In genomic region chr4:50235476-50235875, GRCm38 (mm10) we compare ENCODE assay signal across 22 mouse cellular contexts.
A peak's percentile ranks its signal among the peaks of the same experiment; 100 is the strongest.
DNase-seq lines count a peak whose midpoint lies in the region; ATAC-seq and TF ChIP-seq lines count a peak whose summit lies in the region.
"Had no signal": no experiment of that assay in that cellular context is flagged by ENCODE, and none has a peak within 500 bp of the region (broad histone marks: within the 10 kb centered on the region; RNA-seq: fewer than 3 reads in every experiment).

No protein-coding gene starts in this region.

- ATAC-seq in hindbrain, postnatal 0 days: no peak
- ATAC-seq in hindbrain, embryonic 11.5 days (ENCODE audit: low FRiP score): no peak
- ATAC-seq in midbrain, postnatal 0 days (ENCODE audit: low FRiP score): no peak
- ATAC-seq in midbrain, embryonic 13.5 days: no peak
- ATAC-seq in inflammation-experienced regulatory T-cells, adult 6 months: no peak
- ATAC-seq: CD4-positive, CD25-positive, alpha-beta regulatory T cell, adult 4 months had no signal

- no peaks in the 10 kb centered on the region for H3K4me1 ChIP-seq in hindbrain, postnatal 0 days (ENCODE audit: insufficient read depth, low read length)
- no peaks in the 10 kb centered on the region for H3K4me1 ChIP-seq in hindbrain, embryonic 11.5 days (replicated peaks; ENCODE audit: control insufficient read depth, insufficient read depth, low read length)
- H3K4me1 ChIP-seq in midbrain, postnatal 0 days (ENCODE audit: insufficient read depth, low read length): no peaks in the 10 kb centered on the region
- no peaks in the 10 kb centered on the region for H3K4me1 ChIP-seq in midbrain, embryonic 13.5 days (replicated peaks)
- H3K4me1 ChIP-seq: embryonic facial prominence, embryonic 15.5 days; heart, embryonic 12.5 days; hindbrain, embryonic 10.5 days; hindbrain, embryonic 15.5 days had no signal

- no peak for TF ChIP-seq CTCF in hindbrain, postnatal 0 days (IDR thresholded peaks at IDR 0.05; ENCODE audit: low read depth)
- TF ChIP-seq CTCF in midbrain, postnatal 0 days (IDR thresholded peaks at IDR 0.05): no peak

- H3K4me2 ChIP-seq in hindbrain, postnatal 0 days (ENCODE audit: low read depth, low read length): no peak overlapping the region
- no peak overlapping the region for H3K4me2 ChIP-seq in hindbrain, embryonic 11.5 days (replicated peaks; ENCODE audit: low read depth, low read length)
- no peak overlapping the region for H3K4me2 ChIP-seq in midbrain, postnatal 0 days (ENCODE audit: low read depth, low read length, poor library complexity, severe bottlenecking)
- no peak overlapping the region for H3K4me2 ChIP-seq in midbrain, embryonic 13.5 days (replicated peaks)
- H3K4me2 ChIP-seq: embryonic facial prominence, embryonic 15.5 days; heart, embryonic 12.5 days; hindbrain, embryonic 15.5 days had no signal

- H3K27me3 ChIP-seq in hindbrain, postnatal 0 days (ENCODE audit: insufficient read depth, low read length): no peaks in the 10 kb centered on the region
- no peaks in the 10 kb centered on the region for H3K27me3 ChIP-seq in hindbrain, embryonic 11.5 days (ENCODE audit: control insufficient read depth, insufficient read depth, low read length)
- no peaks in the 10 kb centered on the region for H3K27me3 ChIP-seq in midbrain, postnatal 0 days (ENCODE audit: insufficient read depth, low read length)
- H3K27me3 ChIP-seq in midbrain, embryonic 13.5 days: no peaks in the 10 kb centered on the region
- H3K27me3 ChIP-seq: embryonic facial prominence, embryonic 15.5 days; heart, embryonic 12.5 days; hindbrain, embryonic 15.5 days had no signal

- H3K9me3 ChIP-seq in hindbrain, postnatal 0 days (ENCODE audit: low read length): no peaks in the 10 kb centered on the region
- H3K9me3 ChIP-seq in hindbrain, embryonic 11.5 days (ENCODE audit: control insufficient read depth, low read length): no peaks in the 10 kb centered on the region
- H3K9me3 ChIP-seq in midbrain, postnatal 0 days (ENCODE audit: low read length): no peaks in the 10 kb centered on the region
- no peaks in the 10 kb centered on the region for H3K9me3 ChIP-seq in midbrain, embryonic 13.5 days
- H3K9me3 ChIP-seq: embryonic facial prominence, embryonic 15.5 days; G1E; heart, embryonic 12.5 days; hindbrain, embryonic 10.5 days; hindbrain, embryonic 15.5 days had no signal

- peak; percentile 5 for DNase-seq in cerebellum, postnatal 10 days
- no peak for DNase-seq in cerebellum, postnatal 4 days (ENCODE audit: low spot score in 2 of 2)
- DNase-seq in hindbrain, postnatal 0 days (ENCODE audit: low spot score): peak; percentile 8
- no peak for DNase-seq in hindbrain, embryonic 11.5 days (ENCODE audit: low spot score)
- peak; percentile 9 for DNase-seq in midbrain, postnatal 0 days (ENCODE audit: low spot score)
- DNase-seq: adrenal gland, adult 8-10 months; adrenal gland, postnatal 36 days; B cell, adult 2 months; cerebellum, adult 11 months; cerebellum, adult 8-10 months; cerebellum, postnatal 25 days; gastrocnemius, adult 2 months; gastrocnemius, postnatal 25 days had no signal

- no peak overlapping the region for H3K4me3 ChIP-seq in hindbrain, postnatal 0 days (ENCODE audit: low read length)
- no peak overlapping the region for H3K4me3 ChIP-seq in hindbrain, embryonic 11.5 days (ENCODE audit: low read depth, low read length)
- no peak overlapping the region for H3K4me3 ChIP-seq in midbrain, postnatal 0 days (ENCODE audit: low read depth, low read length)
- H3K4me3 ChIP-seq in midbrain, embryonic 13.5 days (replicated peaks): no peak overlapping the region
- H3K4me3 ChIP-seq: embryonic facial prominence, embryonic 15.5 days; erythroblast, embryonic 14.5 days; gastrocnemius, adult 2 months; heart, embryonic 12.5 days; hindbrain, embryonic 10.5 days; hindbrain, embryonic 15.5 days had no signal

- no peak overlapping the region for H3K9ac ChIP-seq in hindbrain, postnatal 0 days (replicated peaks; ENCODE audit: low read length)
- no peak overlapping the region for H3K9ac ChIP-seq in hindbrain, embryonic 11.5 days (ENCODE audit: low read depth, low read length)
- no peak overlapping the region for H3K9ac ChIP-seq in midbrain, postnatal 0 days (replicated peaks; ENCODE audit: low read length, poor library complexity, severe bottlenecking)
- no peak overlapping the region for H3K9ac ChIP-seq in midbrain, embryonic 13.5 days (replicated peaks)
- H3K9ac ChIP-seq: embryonic facial prominence, embryonic 15.5 days; heart, embryonic 12.5 days; hindbrain, embryonic 15.5 days had no signal

- H3K36me3 ChIP-seq in hindbrain, postnatal 0 days (ENCODE audit: insufficient read depth, low read length): no peaks in the 10 kb centered on the region
- H3K36me3 ChIP-seq in hindbrain, embryonic 11.5 days (ENCODE audit: control insufficient read depth, insufficient read depth, low read length): no peaks in the 10 kb centered on the region
- no peaks in the 10 kb centered on the region for H3K36me3 ChIP-seq in midbrain, postnatal 0 days (ENCODE audit: insufficient read depth, low read length)
- no peaks in the 10 kb centered on the region for H3K36me3 ChIP-seq in midbrain, embryonic 13.5 days
- H3K36me3 ChIP-seq: embryonic facial prominence, embryonic 15.5 days; G1E; heart, embryonic 12.5 days; hindbrain, embryonic 10.5 days; hindbrain, embryonic 15.5 days had no signal

- no peak overlapping the region for H3K27ac ChIP-seq in hindbrain, postnatal 0 days
- H3K27ac ChIP-seq in hindbrain, embryonic 11.5 days (ENCODE audit: low read depth, low read length): no peak overlapping the region
- no peak overlapping the region for H3K27ac ChIP-seq in midbrain, postnatal 0 days (ENCODE audit: low read depth, low read length)
- no peak overlapping the region for H3K27ac ChIP-seq in midbrain, embryonic 13.5 days
- H3K27ac ChIP-seq: embryonic facial prominence, embryonic 15.5 days; gastrocnemius, adult 2 months; hindbrain, embryonic 10.5 days; hindbrain, embryonic 15.5 days had no signal

- WGBS in hindbrain, postnatal 0 days: 50% methylated on average over 3 of the region's 3 CpGs
- 71% methylated on average over 3 of the region's 3 CpGs for WGBS in hindbrain, embryonic 11.5 days
- 44% methylated on average over 3 of the region's 3 CpGs for WGBS in midbrain, postnatal 0 days
- WGBS in midbrain, embryonic 13.5 days: 63% methylated on average over 3 of the region's 3 CpGs

Comparison
In these comparisons a context has a peak if more than half of its experiments do, and no peak if none do; other contexts are left out.
1. DNase-seq: peak in cerebellum, postnatal 10 days (2 of 2), hindbrain, postnatal 0 days (single experiment) and midbrain, postnatal 0 days (single experiment); none in cerebellum, postnatal 4 days (0 of 2) and hindbrain, embryonic 11.5 days (single experiment).